Mouse (Mus musculus): ENCODE results near the gene Ubxn7.

- TF ChIP-seq EP300 (IDR thresholded peaks at IDR 0.05; ENCODE audit: low read depth) (no peak), CTCF (IDR thresholded peaks at IDR 0.05; ENCODE audit: low read depth) (no peak)
Observed at GRCm38 (mm10) chr16:32417457-32417856, 85.4 kb downstream of the Ubxn7 start.

Data from heart, postnatal 0 days (tissue).